Mouse (Mus musculus) central nervous system, embryonic 14 days (tissue): Measurements from ENCODE around the gene Mbtd1. TPM values are rescaled to one million over a fixed set of nuclear protein-coding genes. Genes with fewer than 3 reads are reported as not detected.

Experiments used
- polyA plus RNA-seq: library from polyadenylated mRNA; depleted of rRNA; stranded (reverse); fragments of >200 nt; gene quantifications from 2 replicates; pipeline ENCODE4 v1.2.3, GENCODE M21; 2012; rRNA removed

The Mbtd1 gene
- polyA plus RNA-seq: 42.1 and 53.4 TPM in 2 replicates

DNA sequence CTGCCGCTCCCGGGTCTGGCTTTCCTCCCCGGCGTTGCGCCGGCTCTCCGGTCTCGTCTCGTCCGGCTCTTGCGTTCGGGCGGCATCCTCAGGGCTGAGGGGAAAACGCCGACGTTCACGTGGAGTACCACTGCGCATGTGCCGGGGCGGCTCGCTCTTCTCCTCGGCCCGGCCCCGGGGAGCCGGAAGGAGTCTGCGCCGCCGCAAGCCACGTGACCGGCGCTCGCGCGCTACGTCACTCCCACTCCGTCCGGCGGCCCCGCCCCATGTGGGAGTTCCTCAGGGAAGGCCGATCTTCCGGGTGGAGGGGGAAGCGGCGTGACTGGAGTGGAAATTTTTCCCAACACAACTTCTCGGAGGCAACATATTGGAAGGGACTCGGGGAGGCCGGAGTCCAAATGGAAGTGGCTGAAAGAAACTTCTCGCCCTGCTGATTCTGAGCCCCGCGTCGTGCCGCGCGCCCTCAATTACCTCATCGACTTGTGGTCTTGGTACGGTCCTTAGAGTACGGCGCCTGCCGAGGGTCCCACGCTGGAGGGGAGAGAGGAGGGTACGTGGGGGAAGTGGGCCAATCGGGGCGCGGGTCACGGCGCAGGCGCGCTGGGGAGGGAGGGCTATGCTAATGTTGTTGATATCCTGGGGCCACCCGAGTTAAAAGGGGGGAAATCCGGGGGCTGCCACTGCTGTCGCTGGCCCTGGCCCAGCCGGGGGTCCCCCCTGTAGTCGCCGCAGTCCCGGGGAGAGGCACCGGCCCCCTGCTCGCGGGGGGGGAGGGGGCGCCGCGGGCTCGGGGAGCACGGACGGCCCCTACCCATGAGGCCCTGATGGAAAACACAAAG, at the start of gene Mbtd1, which contains the start of gene Utp18:
Gene Mbtd1, plus strand, starts transcription at position 281 of the 839 bp plus-strand sequence.
Gene Utp18, minus strand, starts transcription at position 195 of the 839 bp plus-strand sequence.

GRCm38 (mm10) chr11:93956159-93956558, 70.5 kb downstream of the Mbtd1 start, which contains the start of gene Nme2:
Nme2 (minus strand) TSS chr11:93956259.

DNA sequence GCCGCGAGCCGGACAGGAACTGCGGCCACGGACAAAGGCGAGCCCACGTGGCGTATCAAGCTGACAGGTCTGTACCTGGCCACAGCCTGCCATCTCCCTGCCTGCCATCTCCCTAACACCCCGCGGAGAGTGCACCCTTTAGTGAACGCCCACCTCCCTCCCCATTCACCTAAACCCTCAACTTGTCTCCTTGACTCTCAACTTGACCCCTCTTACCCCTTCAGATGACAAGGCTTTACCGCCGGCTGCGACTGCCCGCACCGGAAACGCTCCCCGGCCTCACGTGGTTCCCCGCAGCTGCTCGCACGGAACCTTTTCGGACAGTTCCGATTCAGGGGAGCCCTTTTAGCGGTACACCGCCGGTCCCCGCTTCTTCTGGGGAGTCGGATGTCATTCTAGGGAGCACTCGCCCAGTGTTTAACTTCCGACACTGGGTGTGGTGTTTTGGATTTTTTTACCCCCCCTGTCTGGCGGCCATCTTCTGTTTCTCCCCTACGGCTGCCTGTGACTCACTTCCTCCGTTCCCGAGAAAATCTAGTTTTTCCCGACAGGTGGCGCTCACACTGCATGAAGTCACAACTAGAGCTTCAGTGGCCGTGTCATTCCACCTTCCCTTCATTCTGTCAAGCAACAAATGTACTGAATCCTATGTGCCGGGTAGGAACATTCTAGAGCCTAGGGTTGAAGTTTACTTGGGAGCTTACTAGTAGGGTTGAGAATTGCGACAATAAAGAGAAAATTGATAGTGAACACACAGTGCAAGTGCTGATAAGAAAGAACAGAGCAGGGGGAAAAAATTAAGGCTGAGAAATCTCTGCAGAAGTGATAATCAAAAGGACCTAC, 82.6 kb downstream of the Mbtd1 start, which contains the start of the genes Gm20390 and Nme1:
Gene Gm20390, minus strand, starts transcription at position 289 of the 843 bp plus-strand sequence.
Gene Nme1, minus strand, starts transcription at position 517 of the 843 bp plus-strand sequence.

GRCm38 (mm10) chr11:93995720-93996305, 110.2 kb downstream of the Mbtd1 start, which contains the start of gene Spag9:
Spag9 (plus strand) TSS chr11:93996091.

Other genes with a start within 250 kb of the Mbtd1 start
- gene Utp18, start 86 bp upstream of the Mbtd1 start, polyA plus RNA-seq: 24.1 and 28.2 TPM in 2 replicates
- 189 and 240 TPM in 2 replicates for gene Nme2, start 70.4 kb downstream of the Mbtd1 start, polyA plus RNA-seq
- gene Gm20390, start 82.4 kb downstream of the Mbtd1 start, polyA plus RNA-seq: 196 and 217 TPM in 2 replicates
- gene Nme1, start 82.7 kb downstream of the Mbtd1 start, polyA plus RNA-seq: 284 and 310 TPM in 2 replicates
- 90.3 and 103 TPM in 2 replicates for gene Spag9, start 110.2 kb downstream of the Mbtd1 start, polyA plus RNA-seq